Comparison of ENCODE assay signal across 21 mouse cellular contexts in genomic region chr10:3946871-3947270, GRCm38 (mm10).
"Had no signal": no experiment of that assay in that cellular context is flagged by ENCODE, and none has a peak within 500 bp of the region (broad histone marks: within the 10 kb centered on the region; RNA-seq: fewer than 3 reads in every experiment).

No protein-coding gene starts in this region.

- H3K27me3 ChIP-seq: heart, embryonic 13.5 days; heart, embryonic 15.5 days; hindbrain, embryonic 13.5 days; hindbrain, embryonic 15.5 days; kidney, embryonic 15.5 days; limb, embryonic 13.5 days; limb, embryonic 15.5 days; liver, embryonic 12.5 days had no signal

- DNase-seq: gastrocnemius, postnatal 14 days; gastrocnemius, postnatal 36 days; heart, adult 18-20 months; heart, postnatal 14 days; heart, postnatal 36 days; kidney, adult 11 months; kidney, adult 2 months; kidney, adult 9 months; kidney, postnatal 14 days; kidney, postnatal 36 days; layer of hippocampus, adult 9-11 months; layer of hippocampus, postnatal 36 days; left cerebral cortex, postnatal 4 days had no signal

- H3K36me3 ChIP-seq: heart, embryonic 15.5 days; hindbrain, embryonic 13.5 days; hindbrain, embryonic 15.5 days; liver, embryonic 12.5 days had no signal

- H3K4me1 ChIP-seq: heart, embryonic 13.5 days; heart, embryonic 15.5 days; hindbrain, embryonic 13.5 days; hindbrain, embryonic 15.5 days; limb, embryonic 15.5 days; liver, embryonic 12.5 days had no signal

- H3K4me3 ChIP-seq: heart, embryonic 13.5 days; heart, embryonic 15.5 days; hindbrain, embryonic 13.5 days; hindbrain, embryonic 15.5 days; kidney, embryonic 15.5 days; limb, embryonic 13.5 days; limb, embryonic 15.5 days; liver, embryonic 12.5 days had no signal

- H3K9me3 ChIP-seq: heart, embryonic 13.5 days; heart, embryonic 15.5 days; hindbrain, embryonic 13.5 days; hindbrain, embryonic 15.5 days; kidney, embryonic 15.5 days; limb, embryonic 13.5 days; limb, embryonic 15.5 days; liver, embryonic 12.5 days had no signal
